Mouse (Mus musculus) cerebellum, adult 9-10 months (tissue): ENCODE measurements around the gene BC052040.

Experiments used
- DNase-seq: peaks from one replicate; pipeline ENCODE4 v3.0.0; 2022

BC052040 gene

DNA sequence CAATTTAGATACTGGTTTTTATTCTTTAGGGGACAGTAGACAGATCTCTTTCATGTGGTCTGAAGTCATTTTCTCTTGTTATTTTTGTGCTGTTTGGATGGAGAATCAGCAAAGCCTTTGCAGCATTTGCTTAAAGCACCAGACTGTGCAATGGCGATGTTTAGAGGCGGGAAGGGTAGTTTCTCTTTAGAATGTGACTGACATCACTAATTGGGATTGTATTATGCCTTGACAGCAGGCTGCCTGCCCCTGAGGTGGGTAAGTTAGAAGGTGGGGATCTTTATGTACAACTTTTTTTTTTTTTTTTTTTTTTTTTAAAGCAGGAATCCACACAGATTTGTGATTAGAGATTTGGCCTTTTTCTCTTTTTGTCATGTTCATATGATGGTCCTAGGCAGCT, 20.6 kb downstream of the BC052040 start:
- DNase-seq: no peak

DNA sequence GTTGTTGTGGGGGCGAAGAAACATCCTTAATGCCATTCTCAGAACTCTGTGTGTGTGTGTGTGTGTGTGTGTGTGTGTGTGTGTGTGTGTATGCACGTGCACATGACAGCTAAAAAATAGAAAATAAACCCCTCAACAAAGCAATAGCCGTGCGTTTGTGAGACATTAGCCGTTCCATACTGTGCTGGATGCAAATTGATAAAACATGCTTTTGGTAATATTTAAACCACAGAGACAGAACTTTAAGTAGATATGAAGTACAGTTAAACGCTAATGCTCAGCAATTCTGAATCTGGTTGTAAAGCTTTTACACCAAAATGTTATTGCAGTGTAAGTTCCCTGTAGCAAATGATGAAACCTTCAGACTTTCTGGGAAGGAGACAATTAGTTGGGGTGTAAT, 22.6 kb downstream of the BC052040 start:
- no peak for DNase-seq

DNA sequence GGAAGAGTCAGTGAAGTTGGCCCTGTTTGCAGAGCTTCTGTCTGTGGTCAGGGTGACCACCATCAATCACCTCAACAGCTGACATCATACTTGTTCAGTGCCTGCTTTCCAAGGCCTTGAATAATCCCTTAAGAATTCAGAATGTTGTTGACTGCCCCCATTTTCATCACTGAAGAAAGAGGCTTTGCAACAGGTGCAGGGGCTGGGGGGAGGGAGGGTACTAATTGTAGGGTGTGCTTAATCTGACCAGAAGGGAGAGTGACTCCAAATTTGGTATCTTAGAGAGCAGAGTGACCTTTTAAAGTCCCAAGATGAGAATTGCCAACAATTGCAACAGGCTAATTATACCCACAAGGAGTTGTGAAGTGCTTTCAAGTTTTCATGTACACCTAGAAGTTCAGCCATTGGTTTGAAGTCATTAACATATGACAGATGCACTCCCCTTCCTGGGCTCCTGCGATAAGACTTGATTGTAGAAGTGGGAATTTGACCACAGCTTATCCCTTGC, 24.4 kb downstream of the BC052040 start:
- no peak for DNase-seq

DNA sequence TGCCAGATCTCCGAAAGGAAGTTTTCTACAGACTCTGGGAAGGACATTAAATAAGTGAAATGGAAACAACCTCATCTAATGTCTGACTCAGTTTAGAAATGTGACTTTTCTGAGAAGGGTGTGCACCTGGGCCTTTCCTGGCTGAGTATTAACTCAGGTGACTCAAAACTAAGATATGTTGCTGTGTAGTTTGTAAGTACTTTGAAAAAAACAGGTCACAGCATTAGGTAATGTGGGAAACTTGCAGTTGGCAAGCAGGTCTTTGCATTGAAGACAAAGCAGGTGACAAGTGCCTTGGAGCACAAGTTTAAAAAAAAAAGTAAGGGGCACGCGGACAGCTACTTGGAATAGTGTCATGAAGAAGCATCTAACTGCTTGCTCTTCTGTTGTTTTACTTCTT, 27.5 kb downstream of the BC052040 start:
- no peak for DNase-seq

DNA sequence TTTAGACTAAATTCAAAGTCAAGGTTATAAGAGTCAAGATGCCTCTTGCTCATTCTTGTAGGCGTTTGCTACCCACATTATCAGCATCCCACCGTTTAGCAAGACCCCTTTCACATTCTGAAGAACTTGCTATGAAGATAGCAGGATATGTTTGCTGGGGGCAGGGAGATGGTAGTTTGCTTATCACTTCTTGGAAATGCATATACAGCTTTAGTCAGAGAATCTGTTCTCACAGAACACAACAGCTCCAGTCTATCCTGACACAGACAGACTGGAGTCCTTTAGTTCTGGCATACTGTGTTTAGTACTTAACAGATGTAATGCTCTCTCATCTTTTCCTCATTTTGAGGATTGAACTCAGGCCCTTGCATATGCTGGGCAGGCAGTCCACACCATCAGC, 28.6 kb downstream of the BC052040 start:
- DNase-seq: no peak

DNA sequence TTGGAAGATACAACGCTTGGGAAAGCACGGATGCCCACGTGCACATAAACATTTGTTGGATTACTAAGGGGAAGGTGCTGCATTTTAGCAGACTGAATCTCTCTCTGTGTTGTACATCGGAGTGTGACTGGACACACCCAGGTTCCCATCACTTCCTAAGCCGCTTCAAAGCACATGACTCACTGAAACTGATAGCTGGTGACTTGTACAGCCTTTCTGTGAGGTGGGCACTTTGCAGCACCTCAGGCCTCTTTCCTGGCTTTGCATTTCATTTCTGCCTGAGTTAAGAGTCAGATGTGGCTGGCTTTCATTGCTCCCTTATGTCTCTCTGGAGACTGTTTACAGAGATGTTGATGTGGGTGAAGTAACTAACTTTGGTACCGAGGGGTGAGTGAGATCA, 29.0 kb downstream of the BC052040 start:
- DNase-seq: no peak

DNA sequence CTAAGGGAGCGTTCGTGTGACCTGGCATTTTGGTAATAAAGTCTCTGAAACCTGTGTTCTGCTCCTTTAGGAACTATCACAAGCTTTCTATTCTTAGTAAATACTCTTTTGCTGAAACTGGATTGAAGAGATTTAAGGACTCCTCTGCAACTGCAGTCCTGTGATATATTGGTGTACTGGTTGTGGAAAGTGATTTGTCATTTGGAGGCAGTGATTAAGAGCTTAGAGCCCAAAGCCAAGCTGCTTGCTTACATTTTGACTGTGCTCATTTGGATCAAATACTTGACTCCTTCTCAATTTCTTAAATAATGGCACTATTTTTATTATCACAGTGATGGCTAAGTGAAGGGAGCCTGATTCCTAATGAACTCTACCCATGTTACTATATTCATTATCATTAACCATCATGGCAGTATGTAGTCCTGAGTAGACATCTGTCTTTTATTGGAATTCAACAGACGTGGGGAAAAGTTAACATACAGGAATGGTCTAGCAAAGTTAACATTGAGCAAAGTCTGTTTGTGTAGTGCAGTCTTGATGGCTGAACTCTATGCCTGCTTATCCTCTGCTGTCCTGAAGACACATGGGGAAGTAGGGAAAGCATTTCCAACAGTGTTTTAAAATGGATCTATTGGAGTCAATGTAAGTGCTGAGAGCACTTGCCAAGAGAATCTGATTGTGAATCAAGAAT, 32.5 kb downstream of the BC052040 start:
- no peak for DNase-seq

DNA sequence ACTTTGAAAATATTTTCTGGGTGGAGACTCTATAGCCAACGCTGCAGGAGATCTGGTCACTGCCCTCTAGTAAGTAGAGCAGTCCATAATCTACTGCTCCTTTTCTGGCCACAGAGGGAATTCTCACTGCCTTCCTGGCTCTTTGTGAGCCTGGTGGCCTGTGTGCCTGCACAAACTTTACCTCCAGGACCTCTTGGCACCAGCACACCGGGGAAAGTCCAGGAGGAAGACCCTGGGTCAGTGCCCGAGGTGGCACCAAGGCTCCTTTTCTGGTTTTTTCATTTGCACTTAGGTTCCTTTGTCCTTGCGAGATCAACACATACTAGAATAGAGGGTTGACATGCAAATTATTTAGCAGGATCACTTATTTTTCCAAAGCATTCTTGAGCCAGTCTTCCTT, 47.0 kb downstream of the BC052040 start:
- no peak for DNase-seq

DNA sequence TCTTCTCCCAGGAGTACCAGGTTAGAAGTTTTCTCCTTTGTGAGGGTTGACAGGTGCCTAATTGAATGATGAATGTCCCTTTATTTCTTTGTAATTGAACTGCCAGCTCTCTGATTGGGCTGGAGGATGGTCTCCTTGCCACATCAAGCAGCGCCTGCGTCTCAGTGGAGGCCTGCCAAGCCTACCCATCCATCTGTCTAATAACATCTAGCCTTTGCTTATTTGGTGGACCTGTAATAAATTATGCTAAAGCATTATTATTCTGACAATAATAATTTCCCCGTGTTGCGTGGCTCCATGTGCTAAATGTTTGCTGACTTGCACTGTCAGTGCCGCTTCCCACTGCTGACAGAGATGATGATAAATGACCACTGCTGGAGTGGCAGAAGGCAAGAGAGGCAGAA, 49.5 kb downstream of the BC052040 start:
- no peak for DNase-seq

DNA sequence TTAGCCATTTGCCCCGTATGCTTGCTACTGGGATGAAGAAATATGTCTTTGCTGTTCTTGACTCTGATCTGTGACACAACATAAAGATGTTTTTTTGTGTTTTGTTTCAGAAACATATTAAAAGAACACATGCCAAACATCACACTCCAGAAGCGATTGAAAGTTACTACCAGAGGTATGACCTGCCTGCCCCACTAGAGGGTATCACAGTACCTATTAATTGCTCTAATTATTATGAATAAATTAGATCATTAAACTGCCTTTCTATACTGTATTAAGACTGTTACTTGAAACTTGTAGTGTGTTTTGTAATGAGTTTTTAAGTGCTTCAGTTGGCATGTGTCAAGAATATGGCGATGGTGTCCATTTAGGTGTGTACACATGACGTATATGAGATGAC, 50.3 kb downstream of the BC052040 start:
- no peak for DNase-seq

DNA sequence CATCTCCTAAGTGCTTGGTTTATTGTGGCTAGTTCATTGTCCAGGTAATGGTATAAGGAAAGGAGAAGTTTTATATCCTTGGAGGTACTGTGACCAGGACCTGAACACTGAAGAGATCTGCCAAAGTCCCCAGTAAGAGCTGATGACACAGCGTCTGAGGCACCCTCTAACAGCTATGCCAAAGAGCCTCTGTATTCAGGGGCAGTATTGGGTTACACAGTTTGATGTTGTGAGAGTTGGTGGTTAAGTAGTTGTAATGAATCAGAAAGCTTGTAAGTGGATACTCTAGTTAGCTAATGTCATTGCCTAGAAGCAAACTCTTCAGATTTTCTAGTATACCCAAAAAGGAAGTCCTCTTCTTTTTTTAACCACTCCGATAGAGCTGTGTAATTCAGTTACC, 68.7 kb downstream of the BC052040 start:
- no peak for DNase-seq

DNA sequence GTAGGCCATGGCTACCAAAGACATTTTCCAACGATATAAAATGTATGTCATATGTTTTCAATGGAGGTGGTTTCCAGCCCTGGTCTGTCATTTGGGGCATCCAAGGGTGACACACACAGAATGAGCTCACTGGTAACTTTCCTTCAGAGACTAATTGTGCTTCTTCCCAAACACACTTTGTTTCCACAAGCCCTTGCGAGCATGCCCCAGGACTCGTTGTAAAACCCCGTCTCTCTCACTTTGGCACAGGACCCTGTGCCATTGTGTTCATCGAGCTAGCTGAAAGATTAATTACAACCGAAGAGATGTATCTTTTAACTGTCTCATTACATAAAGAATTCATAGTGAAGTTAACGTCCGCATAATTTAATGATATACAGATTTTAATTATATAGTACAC, 78.2 kb downstream of the BC052040 start:
- no peak for DNase-seq

DNA sequence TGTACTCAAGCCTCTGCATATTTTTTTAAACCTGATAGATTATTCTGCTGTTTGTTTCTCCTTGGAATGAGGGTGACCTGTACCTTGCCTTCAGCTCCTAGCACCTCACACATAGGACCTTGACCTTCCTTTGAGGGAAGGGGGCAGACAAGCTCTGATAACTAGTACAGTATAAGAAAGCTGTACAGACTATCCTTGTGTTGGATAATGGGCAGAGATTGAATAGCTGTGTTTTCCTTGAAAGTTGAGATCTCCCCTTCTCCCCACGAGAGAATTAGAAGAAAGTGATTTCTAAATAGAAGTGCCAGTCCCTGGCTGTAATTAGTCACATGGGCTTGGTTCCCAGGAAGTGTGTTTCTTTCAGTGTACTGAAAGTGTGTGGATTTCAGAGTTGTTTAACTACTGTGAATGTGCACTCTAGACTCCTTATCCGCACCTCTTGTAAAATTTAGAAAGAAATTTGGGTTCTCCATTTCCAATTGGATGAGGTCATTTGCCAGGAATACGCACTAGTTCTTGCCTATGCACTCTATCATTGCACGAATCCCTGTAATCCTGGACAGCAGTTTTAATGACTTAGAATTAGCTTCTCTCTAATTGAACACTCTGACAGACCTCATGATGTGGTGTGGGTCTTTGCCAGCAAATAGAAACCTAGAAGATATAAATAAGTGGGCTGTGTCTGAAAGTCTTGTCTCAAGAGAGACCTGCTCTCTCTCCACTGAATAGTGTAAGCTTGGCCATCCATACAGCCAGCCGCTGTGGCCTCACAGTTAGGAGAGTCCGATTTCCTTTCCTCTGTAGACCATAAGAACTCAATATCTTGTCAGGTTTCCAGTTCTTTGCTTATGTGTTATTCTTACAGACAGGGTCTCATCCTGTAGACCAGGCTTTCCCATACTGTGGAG, 79.0 kb downstream of the BC052040 start:
- no peak for DNase-seq

DNA sequence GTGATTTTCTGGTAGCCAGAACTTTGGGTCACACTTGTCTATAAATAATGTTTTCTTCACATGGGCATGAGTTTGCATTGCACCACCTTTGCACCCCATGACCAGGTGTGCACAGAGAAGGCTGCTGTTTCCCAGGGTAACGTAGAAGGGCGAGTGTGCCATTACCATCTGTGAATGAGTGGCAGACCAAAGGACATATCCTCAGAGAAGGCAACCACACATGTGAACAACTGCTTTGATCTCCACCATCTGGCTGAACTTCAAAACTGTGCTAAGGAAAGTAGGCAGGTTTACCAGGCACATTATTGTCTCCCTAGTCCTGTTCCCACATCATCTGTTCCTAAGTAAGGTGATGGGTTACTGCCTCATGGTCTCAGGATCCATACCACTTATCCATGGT, 86.0 kb downstream of the BC052040 start:
- no peak for DNase-seq

DNA sequence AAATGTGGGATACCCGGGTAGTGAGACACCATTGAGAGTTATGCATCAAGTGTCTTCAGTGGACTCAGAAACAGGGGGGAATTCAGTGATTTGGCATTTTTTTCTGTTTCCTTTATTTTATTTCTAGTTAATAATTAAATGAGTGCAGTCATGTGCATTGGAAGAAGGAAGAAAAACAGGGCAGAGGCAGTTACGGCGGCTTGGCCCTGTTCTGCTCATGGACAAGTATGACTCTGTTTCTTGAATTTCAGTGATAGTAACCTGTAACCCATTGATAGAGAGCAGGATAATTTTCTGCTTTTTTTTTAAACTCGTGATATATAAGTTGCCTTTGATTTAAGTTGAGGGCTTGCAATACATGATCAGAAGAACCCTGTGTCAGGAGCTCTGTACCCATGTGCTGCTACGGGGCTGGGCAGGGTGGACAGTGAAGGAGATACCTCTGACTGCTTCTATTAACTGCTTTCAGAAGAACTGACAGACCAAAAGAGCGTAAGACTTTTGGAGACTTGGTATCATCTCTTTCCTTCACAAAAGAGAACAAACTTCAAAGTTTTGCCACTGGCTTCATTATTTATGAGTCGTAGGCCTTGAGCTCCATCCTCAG, 91.6 kb downstream of the BC052040 start:
- no peak for DNase-seq

DNA sequence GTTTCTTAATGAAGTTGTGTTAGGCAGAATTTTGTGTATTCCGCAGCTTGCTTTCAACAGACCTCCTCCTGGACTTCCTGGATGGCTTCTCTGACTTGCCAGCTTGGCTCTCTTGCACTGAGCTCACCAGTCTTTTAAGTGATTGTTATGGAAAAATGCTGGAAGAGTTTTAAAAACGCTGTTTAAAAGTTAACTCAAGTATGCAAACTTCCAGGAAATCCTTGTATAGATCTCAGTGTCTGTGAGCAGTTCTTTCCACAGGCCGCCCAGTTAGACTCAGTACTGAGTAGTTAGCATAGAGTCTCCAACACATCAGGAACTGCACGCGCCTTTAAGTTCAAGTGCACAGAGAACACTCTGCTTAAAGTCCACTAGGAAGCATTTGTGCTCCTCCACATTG, 97.3 kb downstream of the BC052040 start:
- no peak for DNase-seq

DNA sequence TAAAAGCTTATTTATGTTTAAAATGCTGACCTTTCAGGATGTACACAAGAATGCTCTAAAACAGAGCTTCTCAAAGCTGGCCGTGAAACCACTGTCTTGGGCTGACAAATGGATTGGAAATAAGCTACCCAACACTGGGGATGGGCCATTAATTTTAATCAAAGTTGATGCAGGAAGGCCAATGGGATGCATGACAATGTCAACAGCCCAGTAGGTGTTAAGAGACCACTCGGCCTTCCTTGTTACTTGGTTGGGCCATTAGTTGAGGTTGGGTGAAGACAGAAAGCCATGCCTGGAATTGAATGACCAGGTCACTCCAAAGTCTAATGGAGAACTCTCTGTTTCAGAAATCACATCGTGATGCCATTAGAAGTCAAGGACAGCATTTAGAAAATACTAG, 103.7 kb downstream of the BC052040 start:
- DNase-seq: no peak

DNA sequence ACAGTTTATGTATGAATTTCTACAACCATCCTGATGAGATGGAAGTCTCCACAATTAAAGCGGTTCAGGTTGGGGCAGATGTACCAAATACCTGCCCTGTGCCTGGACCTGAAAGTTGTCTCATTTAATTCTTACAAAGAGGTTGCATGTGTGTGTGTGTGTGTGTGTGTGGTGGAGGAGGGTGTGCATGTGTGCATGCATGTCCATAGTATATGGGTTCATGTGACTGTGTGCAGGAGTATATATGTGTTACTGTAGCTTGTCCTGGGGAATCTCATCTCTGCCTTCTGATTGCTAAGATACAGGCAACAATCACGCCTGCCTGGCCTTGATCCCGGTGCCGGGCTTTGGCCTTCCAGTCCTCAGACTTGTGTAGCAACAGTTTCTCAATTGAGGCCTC, 106.1 kb downstream of the BC052040 start:
- no peak for DNase-seq

DNA sequence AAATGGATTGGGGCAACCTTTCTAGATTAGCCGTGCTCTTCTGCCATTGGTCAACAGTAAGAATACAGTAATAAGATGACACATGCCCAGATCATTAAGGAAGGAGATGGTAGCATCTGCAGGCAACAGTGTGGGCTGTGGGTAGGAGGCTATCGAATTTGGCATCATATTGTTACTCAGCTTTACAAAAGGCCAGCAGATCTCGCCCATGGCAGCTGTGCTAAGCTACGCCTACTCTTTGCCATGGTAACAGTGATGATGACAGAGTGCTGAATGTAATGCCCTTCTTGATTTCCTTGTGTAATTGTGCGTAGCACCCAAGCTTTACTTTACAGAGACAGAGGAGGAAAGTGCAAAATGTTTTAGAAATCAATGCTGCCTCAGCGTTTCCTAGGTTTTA, 106.8 kb downstream of the BC052040 start:
- no peak for DNase-seq

DNA sequence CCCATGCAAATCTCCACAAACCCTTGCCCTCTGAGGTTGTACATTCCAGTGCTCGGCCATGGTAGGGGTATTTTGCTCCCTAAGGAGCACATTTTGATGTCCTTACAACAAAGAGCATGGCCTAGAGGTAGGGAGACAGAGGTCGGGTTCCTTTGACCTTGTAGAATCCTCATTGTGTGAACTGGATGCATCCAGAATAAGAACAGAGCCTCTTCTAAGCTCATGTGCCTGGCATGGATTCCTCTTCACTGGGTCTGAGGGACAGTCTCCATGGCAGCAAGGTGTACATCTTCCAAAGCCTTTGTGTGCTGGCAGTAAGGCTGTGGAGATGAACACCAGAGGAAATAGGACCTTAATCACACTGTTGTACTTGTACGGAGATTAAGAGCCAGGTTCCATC, 112.3 kb downstream of the BC052040 start:
- no peak for DNase-seq

DNA sequence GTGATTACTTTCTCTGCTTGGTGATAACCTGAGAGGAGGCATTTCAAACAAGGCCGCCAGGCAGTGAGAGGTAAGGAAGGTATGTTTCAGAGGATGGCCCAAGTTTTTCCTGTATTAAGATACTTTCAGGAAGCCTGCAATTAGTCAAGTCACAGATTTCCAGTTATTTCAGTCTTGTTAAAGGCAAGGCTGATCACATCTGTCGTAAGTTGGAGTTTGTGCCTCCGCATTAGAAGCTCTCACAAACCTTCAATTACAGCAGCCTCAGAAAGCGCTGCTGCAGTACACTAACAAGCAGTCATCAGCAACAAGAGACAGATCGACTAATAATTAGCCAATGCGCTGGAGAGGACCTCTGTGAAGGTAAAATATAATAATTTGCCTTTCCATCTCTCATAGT, 112.9 kb downstream of the BC052040 start:
- DNase-seq: no peak

DNA sequence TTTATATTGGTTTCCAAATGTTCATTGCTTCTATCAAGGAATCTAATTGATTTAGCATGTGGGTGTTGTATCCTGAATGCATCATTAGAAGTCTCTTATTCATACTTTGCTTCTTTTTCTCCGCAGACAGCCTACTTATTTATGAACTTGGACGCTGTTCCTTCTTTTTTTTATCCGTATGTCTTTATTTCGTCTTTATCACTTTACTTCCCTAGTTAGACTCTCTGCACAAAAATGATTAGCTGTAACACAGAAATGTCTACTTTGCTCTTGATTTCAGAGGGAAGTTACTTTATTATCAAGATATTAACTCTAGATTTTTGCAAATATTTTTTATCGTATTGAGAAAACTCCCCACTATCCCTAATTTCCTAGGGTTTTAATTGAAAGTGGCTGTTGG, 117.5 kb downstream of the BC052040 start:
- no peak for DNase-seq

DNA sequence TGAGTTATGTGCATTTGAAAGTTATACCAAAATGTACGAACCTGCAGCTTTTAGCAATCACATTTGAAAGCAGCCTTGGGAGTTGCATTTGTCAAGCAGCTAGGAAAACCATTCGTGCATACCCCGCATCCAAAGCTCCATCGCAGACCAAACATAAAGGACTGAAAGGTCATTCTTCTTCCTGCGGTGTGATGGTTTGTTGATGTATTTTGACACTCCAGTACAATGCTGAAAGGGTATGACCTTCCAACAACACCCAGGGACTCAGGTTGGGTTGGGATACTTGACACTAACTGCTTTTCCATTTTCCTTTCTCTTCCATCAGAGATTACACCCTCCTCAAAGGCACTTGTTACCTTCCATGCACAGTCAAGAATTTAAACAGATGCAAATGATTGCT, 121.1 kb downstream of the BC052040 start:
- DNase-seq: no peak

DNA sequence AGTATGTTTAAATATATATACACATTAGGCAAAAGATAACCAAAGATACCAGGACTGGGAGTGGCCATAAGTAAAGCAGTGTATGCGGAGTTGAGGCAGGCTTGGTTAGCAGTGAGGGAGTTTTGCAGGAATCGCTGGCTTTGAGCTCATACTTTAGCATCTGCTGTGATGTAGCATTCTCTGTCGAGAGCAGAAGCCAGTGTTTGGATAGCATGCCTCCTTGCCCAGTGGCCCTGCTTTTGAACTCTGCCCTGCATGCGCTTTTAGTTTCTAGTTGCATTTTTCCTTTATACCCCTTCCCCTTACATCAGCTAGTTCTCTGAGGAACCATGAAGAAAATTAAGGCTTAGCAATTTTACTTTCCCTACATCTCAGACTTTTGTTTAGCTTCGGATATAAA, 136.0 kb downstream of the BC052040 start:
- no peak for DNase-seq
